Mouse (Mus musculus) brain, embryonic 18.5 days (tissue): ENCODE results near the gene Gm42906.

Source experiments
- DNase-seq: peaks from one replicate; pipeline ENCODE4 v3.0.0-alpha.2; 2012; ENCODE audit warnings: low read depth, low spot score

Gene Gm42906

DNA sequence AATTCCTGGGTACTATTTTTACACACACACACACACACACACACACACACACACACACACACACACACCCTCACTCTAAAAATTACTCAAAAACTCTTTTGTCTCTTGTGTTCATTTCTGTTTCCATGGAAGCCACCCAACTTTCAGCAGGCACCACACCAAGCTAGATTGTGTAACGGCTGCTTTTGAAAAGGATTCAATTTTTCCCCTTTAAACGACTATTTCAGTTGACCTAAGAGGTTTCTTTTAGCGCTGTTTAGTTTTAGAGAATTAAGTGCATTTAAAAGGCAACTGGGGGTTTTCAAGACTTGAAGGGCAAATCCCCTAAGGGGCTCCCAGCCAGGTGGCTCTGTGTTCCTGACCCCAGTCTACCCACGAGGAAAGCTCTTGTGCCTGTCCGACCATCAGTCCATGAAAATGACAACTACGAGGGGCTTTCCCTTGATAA lies 317.5 kb downstream of the Gm42906 start:
- no peak for DNase-seq

DNA sequence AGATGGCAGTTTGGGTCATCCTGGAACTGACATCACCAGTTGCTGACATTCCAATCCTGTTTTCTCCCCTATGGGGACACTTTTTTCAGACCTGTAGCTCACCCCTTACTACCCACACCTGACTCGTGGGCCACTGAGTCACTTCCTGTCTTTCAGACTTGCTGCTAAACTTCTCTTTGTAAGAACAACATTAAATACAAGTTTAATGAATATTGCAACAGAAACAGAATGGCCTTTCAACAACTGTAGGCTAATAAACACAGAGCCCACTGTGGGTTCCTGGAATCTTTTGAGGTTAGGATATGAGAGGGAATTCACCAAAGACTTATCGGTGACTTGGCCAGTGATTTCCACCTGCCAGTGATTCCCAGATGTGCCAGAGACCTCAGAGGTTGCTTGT lies 318.1 kb downstream of the Gm42906 start:
- no peak for DNase-seq

DNA sequence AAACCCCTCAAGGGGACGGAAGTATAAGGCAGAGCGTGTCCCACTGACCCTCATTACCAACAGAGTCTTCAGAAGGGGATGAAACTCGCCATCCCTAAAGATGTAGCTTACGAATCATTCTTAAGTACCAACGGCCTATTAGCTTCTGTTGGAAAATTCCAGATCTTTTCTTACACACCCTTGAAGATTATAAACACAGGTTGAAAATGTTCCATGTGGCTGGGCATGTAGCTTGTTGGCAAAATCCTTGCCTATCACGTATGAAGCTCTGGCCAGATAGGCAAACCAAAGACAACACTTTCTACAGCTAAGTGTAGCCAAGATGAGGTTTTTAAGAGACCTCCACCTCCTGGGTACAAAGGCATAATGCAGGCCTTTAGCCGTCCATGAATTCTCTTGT lies 319.0 kb downstream of the Gm42906 start:
- no peak for DNase-seq

DNA sequence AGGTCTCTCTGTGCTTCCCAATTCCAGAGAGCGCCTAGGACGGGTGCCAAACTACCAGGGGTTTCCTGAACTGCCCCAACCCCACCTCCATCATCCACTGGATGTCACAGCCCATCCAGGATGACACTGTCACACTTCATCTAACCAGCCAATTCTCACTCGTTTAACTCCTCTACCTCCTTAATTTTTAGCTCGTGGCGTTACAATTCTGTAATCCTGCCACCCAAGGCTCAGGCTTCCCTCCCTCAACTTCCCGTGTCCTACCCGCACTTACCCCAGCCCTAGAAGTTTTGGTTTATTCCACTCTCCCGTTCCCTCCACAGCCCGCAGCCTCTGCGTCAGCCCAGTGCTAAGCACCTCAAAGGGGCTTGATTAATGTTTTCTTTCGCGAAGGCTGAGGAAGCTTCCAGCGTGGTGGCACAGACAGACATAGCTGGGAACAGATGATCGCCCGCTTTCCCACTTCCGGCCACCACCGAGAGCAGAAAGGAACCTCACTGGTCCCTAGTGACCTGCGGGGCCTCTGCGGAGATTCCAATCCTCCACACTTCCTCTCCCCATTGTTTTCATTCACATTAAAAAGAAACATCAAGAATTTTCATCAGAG lies 319.6 kb downstream of the Gm42906 start:
- no peak for DNase-seq

DNA sequence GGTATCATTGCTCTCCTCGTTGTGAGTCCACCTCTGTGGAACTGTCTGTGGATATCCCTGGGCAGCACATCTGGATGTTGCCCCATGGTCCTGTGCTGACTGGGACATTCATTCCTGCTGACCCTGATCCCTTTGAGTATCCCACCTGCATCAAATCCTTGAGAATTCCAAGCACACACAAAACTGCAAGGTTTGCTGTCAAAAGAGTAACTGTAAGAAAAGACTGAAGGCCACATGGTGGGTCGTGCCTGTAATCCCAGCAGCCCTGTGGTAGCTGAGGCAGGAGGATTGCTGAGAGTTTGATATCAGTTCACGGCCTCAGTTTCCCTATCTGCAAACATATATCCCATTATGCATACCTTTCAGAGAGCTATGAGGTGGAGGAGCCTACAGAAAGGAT lies 321.1 kb downstream of the Gm42906 start:
- DNase-seq = no peak

DNA sequence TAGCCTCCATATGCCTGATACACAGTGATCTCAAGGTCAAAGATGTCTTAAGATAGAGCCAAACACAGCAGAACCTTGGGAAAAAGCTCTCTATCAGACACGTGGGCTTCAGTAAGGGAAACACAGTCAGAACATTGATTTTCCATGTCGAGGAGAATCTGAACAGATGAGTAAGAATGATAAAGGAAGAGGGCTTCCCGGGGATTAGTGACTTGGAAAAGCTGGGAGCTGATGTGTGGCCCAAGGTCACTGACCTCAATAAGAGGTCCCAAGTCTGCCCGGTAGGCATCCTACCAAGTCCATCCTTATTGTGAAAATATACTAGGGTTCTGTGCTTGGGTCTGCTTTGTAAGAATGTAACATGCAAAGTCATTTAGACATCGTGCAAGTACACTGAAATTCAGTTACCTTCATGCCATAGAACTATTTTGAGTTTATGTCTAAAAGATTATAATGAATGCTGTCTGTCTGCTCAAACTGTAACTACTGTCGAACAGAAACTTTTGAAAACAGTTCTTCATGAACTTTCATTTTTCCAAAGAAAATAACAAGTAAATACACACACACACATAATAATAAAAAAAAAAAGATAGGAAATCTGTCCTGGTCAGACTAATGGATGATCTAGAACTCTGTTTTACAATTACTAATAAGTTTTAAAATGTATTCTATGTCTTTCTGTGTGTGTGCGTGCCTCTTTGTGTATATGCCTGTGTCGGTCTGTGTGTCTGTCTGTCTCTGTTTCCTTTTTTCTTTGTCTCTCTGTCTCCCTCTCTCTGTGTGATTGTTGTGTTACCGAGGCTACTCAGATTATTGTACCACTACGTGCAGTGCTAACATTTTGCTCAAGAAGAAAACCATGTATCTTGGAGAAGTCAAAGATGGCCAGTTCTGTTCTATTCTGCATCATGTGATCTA lies 322.6 kb downstream of the Gm42906 start:
- DNase-seq = no peak

DNA sequence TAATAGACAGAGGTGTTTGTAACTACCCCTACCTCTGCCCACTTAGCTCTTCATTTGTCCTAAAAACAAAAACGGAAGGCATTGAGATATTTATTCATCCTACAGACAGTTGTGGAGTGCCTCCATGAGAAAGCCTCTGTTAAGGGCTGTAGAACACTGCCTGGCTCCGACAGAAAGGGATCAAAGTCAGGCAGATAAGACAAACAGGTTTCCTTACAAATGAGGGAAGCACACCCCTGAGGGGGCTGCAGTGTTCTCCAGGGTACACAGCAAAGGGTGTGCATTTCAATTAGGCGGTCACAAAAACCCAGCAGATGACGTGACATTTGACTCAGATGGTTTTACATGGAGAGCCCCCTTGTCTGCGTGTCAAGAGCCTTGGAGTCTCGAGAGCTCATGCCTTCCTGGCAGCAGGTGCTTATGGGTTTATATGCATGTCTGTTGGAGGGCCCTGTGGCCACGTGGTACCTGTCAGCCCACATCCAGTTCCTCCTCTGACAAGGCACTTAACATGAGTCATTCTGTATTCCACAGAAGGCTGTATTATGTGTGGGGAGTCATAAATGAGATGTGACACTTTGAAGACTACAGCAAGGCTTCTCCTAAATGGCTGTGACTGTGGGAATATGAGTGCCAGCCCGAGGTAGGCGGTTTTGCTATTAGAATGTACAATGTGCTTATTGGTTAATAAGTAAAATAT lies 323.5 kb downstream of the Gm42906 start:
- no peak for DNase-seq

DNA sequence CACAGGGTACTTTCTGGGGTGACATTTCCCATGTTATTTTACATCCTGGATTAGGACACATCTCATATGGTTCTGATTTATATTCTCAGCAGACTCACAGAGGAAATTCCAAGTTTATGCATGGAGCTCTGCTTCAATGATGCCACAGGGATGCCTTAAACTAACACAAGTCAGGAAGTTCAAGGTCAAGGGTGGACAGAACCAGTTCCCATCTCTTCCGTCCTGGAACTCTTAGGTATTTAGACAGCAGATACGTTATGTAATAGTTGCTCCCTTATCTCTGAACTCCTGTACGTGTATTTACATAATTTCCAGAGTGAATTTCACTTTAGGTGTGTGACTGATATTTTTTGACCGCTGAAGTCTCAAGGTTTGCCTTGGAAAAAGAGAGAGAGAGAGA lies 324.7 kb downstream of the Gm42906 start:
- no peak for DNase-seq

DNA sequence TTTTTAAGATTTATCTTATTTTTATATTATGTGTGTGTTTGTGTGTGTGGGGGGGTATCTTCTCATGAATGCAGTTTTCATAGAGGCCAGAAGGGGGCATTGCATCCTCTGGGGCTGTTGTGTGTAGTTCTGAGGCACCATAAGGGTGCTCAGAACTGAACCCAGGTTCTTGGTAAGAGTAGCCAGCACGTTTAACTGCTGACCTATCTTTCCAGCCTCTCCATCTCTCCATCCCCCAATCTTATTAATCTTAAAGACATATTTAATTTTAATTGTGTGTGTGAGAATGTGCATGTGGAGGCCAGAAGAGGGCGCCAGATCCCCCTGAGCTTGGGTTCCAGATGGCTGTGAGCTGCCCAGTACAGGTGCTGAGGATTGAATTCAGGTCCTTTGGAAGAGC lies 325.7 kb downstream of the Gm42906 start:
- no peak for DNase-seq

DNA sequence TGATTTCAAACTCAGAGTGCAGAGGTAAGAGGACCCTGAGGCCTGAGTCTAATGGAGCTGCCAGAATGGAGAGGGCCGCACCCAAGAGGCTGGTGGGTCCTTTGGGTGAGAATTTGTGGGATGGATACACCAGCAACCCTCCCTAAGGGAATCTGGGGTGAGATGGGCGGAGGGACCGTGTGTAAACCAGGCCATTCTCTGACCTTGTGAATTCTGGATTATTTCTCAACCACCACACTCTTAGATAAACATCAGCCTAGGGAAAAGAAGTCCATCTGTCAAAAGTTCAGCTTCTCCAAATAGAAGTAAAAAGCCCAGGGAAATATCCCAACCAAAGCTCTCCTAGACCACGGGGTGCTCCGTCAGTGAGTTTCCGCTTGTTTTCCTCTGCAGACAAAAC lies 332.0 kb downstream of the Gm42906 start:
- no peak for DNase-seq

DNA sequence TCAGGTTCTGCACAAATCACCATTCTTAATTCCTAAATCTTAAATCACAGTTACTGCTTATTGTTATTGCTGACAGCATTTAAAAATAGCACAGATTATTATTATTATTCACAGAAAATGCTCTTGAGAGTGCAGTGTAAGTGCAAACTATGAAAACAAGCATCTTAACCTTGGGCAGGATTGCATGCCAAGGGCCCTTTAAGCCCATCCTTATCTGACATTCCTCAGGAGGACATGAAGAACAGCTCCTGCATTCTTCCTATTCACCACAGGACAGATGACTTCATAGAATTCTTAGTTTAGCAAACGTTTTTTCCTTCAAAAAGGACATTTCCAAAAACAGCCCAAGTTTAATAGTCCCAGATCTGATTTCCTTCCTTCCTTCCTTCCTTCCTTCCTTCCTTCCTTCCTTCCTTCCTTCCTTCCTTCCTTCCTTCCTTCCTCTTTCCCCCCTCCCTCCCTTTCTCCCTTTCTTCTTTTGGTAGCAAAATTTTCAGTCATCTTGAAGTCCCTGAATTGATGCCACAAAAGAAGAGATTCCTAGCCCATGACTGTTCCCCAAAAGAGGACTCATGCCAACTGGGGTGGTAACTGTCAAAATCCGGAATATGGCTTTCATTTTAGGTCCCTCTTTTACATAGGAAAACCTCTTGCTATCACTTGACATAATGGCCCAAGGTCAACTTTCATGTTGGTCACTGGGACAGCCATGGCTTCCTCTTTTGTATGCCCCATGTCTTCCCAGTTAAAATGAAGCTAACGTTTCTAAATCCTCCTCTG lies 334.9 kb downstream of the Gm42906 start:
- DNase-seq = no peak

DNA sequence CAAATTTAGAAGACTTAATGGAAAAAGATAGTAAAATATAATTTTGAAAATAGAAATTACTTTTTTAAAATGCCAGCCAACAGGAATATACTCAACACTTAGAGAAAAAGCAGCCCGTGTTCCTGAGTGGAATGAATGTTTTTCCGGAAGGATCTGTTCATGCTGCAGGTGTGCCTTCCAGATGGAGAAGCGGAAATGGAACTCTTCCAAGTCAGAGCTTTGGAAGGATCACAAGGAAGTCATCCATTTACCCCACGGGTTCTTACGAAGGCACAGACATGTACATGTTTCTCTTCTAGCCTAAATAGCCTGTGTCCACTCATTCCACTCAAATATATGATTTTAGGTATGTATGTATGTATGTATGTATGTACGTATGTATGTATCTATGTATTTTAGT lies 337.0 kb downstream of the Gm42906 start:
- no peak for DNase-seq

DNA sequence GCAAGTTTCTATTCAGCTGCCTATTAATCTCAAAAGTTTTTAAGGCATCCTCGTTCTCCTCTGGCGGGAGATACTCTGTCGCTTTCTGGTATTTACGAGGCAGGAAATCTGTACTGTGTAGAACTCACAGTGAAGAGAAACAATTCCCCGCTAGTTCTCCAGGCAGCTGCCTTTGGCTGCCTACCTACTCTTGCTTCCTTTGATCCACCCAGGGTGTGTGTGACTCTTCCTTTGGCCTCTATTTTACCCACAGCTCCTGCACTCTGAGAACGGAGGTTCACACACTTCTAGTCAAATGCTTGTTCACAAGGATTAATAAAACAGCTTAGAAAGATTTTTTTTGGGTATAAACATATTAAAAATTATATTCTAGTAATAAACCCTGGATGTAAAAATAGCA lies 338.8 kb downstream of the Gm42906 start:
- no peak for DNase-seq

DNA sequence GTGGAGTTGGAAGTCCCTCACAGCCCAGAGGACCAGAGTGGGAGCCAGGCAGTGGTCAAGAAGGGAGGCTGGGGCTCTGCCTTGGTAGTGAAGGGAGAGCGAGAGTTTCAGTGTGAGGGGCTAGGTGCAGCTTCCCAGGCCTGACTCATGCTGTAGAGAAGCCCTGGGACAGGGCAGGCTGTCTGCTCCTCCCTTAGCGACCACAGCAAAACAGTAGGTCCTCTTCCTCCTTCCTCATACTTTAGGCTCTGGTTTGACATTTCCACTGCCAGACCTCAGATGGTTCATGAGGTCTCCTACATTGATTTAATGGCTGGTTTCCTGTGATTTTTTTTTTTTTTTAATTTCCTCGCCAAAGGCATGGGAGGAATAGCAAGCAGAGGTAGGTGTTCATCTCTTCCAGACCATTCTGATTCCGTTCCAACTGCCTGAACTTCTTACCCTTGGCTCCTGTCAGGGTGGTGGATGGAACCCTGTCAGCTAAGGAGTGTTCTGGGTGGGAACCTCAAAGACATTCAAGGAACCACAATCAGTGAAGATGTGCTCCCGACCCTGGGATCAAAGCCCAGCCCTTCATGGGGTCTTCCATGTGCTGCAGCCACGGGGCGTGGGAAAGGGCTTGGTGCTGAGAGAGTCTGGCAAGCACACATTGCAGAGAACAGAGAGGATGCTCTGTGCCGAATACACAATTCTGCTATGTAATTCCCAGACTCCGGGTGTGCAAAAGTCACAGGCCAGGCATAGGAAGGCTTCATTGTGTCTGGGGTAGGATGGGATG lies 341.3 kb downstream of the Gm42906 start:
- DNase-seq = no peak

DNA sequence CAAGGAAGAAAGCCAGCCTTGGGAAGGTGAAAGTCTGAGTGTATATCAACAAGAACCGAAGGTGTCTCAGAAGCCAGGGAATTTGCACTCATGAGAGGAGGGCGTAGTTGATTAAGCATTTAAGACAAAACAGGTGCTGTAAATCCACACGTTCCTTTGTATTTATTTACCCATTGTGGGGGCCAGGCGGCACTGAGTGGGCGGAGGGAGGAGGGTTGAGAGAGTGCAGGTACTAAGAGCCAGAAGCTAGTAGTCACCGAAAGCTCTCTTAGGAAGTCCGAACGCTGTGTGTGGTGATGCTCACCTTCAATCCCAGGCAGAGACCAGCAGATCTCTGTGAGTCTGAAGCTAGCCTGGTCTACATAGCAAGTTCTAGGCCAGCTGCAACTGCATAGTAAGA lies 342.2 kb downstream of the Gm42906 start:
- DNase-seq = no peak

DNA sequence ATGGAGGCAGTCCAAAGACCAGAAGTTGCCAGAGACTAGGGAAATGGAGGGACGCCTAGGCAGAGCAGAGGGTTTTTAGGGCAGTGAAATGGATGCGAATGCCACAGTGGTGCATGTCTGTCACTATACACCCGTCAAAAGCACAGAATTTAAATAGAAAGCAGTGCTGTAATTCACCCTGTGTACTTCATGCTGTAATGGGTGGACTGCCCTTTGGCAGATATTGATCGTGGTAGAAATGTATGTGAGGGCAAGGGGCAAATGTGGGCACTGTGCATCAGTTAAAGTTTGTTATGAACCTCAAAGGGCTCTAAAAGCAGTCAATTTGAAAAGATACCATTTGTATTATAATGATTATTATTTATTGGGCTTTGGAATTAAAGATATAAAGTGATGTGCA lies 347.7 kb downstream of the Gm42906 start:
- no peak for DNase-seq

DNA sequence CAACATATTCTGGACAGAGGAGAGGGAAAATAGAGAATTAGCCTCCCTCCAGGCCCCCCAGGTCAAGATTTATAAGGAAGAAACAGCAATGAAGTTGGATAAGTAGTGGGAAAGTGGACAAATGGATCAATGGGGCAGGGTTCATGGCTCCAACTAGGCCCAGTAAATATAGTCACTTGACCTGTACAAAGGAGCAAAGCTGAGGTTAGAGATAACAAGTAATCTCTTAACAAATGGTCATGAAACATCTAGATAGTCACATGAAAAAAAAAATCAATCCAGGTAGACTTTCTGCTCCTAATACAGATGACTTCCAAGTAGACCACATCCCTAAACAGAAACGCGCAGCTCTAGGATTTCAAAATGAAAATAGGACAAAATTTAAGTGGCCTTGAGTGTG lies 350.0 kb downstream of the Gm42906 start:
- DNase-seq = no peak

DNA sequence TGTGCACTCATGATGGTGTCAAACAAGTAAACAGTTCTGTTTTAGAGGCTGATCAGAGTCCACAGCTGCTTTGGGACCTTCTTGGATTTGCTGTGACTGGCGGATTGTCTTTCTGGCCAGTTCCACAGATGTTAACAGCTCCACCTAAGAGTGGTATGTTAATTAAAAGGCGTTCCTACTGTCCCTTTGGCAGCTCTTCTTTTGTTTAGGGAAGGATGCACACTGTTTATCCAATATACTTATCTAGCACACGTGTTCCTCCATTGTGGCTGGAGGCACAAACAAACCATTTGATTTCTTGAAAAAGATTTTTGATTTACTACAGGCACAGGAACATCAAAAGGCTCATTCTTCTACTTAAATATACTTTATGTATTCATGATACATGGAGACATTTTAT lies 351.0 kb downstream of the Gm42906 start:
- DNase-seq = no peak

DNA sequence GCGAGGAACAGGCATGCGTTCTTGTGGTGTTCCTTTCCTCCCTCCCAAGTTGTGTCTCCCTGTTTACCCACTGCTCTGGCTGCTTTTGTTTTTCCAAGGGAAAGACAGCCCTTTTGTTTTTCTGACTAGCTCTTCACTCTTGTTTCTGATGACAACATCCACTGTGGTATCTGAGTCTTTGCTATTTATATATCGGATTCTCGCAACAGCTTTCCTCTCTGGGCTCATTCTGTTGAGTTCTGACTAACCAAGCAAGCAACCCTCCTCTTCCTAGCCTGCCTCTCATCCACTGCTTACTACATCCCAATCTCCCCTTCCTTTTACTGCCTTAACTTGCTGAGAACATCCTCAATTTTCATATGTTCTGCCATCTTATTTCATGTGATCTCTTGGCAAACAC lies 353.7 kb downstream of the Gm42906 start:
- DNase-seq = no peak

DNA sequence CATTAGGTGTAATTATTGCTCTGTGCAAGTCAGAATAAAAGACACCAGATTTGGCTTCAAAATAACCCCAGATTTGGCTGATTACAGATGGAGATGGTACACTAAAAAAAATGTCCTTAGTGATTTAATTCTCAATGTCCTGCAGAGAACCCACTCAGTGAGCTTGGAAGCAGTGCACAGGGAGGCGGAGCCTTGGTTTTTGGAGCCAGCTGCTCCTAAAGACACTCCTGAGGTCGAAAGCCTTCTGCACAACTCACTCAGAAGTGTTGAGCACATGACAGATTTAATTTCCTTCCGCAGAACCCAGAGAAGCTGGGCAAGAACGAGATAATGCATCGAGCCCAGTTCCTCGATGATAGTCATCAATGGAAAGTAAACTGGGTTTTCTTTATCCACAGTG lies 356.5 kb downstream of the Gm42906 start:
- no peak for DNase-seq

DNA sequence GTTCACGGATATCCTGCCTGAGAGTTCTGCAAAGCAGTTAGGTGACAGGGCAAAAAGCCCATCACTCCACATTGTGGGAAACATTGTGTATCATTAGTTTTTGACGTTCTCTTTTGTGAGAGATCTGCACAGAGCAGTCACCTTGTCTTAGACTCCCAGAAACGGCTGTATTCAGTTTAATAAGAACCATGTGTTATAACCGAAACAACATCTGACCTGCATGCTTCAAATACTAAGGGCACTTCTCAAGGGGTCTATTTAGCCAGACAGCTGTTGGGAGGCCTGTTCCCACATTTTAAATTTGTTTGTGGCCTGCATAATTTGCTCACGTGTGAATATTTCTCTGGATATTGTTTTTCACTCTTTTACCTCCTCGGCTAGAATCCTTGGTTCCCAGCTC lies 357.1 kb downstream of the Gm42906 start:
- DNase-seq = no peak
